Mouse (Mus musculus) heart, adult 2 months (tissue): ENCODE results near the gene Abcc5. TPM values are rescaled to one million over a fixed set of nuclear protein-coding genes. Genes with fewer than 3 reads are reported as not detected.

Source experiments
- DNase-seq, 2 experiments: peaks; one replicate each; pipeline ENCODE4 v3.0.0; 2021
- H3K27ac ChIP-seq: fragments of 200-600 bp; 2 replicates; pipeline ENCODE4 v1.8.1; 2022
- H3K27me3 ChIP-seq: fragments of 200-500 bp; 2 replicates; pipeline ENCODE4 v1.6.1; 2012; ENCODE audit warnings: mild to moderate bottlenecking, low read length, inconsistent platforms, mixed read lengths; ENCODE audit not compliant: control insufficient read depth, insufficient read depth
- H3K36me3 ChIP-seq: fragments of 200-500 bp; 2 replicates; pipeline ENCODE4 v1.6.1; 2012; ENCODE audit warnings: low read length, inconsistent platforms; ENCODE audit not compliant: control insufficient read depth, insufficient read depth
- H3K4me1 ChIP-seq: fragments of 200-500 bp; 2 replicates; pipeline ENCODE4 v1.6.1; 2011; ENCODE audit warnings: low read length; ENCODE audit not compliant: control insufficient read depth, insufficient read depth
- H3K4me3 ChIP-seq: fragments of 200-600 bp; 2 replicates; pipeline ENCODE4 v1.8.1; 2022
- H3K79me2 ChIP-seq: fragments of 200-500 bp; replicated peaks from 2 replicates; pipeline ENCODE4 v1.6.1; 2012; ENCODE audit warnings: mild to moderate bottlenecking, inconsistent platforms, low read length, moderate library complexity, mixed read lengths; ENCODE audit not compliant: control insufficient read depth, insufficient read depth
- H3K9ac ChIP-seq: fragments of 200-500 bp; 2 replicates; pipeline ENCODE4 v1.6.1; 2012; ENCODE audit warnings: low read depth, mild to moderate bottlenecking, control low read depth, inconsistent platforms, low read length, mixed read lengths
- CTCF ChIP-seq: fragments of 200-600 bp; IDR thresholded peaks from 2 replicates; pipeline ENCODE4 v1.8.1; 2022; ENCODE audit warnings: antibody characterized with exemption, mild to moderate bottlenecking, moderate library complexity
- EP300 ChIP-seq: fragments of 200-500 bp; IDR thresholded peaks from 2 replicates; pipeline ENCODE4 v1.6.1; 2011; ENCODE audit warnings: low read depth, low read length, control low read depth; ENCODE audit not compliant: insufficient read depth
- POLR2A ChIP-seq: fragments of 200-500 bp; IDR thresholded peaks from 2 replicates; pipeline ENCODE4 v1.6.1; 2011; ENCODE audit warnings: mild to moderate bottlenecking, low read depth, low read length, control low read depth; ENCODE audit not compliant: insufficient read depth
- WGBS: fragments of 180-500 bp; shearing (Covaris S2); methylation state at CpG from one replicate; pipeline ENCODE4 v1.1.7; 2018; 5-methylcytosine and 5-hydroxymethylcytosine counted together
- intact Hi-C: fragments of 180-260 bp; cut with DNase I; formaldehyde crosslinking; loops from one replicate; pipeline ENCODE4 v1.15.1; 2025
- polyA plus RNA-seq: library from polyadenylated mRNA; depleted of rRNA; stranded (reverse); fragments of >200 nt; gene quantifications from 2 replicates; pipeline ENCODE4 v1.2.3, GENCODE M21; 2012
- total RNA-seq, 2 experiments: library from RNA; stranded (reverse); gene quantifications; 2 replicates each; pipeline ENCODE4 v1.2.3; 2021

The Abcc5 gene
- total and polyA plus RNA-seq, 3 experiments, result 22.6 to 61.4 (median 25.6) TPM

- H3K9ac ChIP-seq, result no peak overlapping the region
- H3K4me1 ChIP-seq, result no peaks in the 10 kb centered on the region
- no peaks in the 10 kb centered on the region for H3K79me2 ChIP-seq
- 84% methylated on average over 3 of the region's 3 CpGs for WGBS
- no peaks in the 10 kb centered on the region for H3K36me3 ChIP-seq
- no peak for DNase-seq
- intact Hi-C loops, result no loop called here
- no peaks in the 10 kb centered on the region for H3K27me3 ChIP-seq
- no peak overlapping the region for H3K4me3 ChIP-seq
- TF ChIP-seq EP300, result no peak
- no peak for TF ChIP-seq CTCF
- TF ChIP-seq POLR2A, result no peak
- no peak overlapping the region for H3K27ac ChIP-seq
Observed at GRCm38 (mm10) chr16:20391753-20392152, 34.4 kb downstream of the Abcc5 start.

GRCm38 (mm10) chr16:20390233-20390632 lies 36.0 kb downstream of the Abcc5 start:
- Histone ChIP-seq H3K4me3 (no peak overlapping the region), H3K79me2 (no peaks in the 10 kb centered on the region), H3K27ac (no peak overlapping the region), H3K4me1 (no peaks in the 10 kb centered on the region), H3K27me3 (no peaks in the 10 kb centered on the region), H3K36me3 (no peaks in the 10 kb centered on the region), H3K9ac (no peak overlapping the region)
- intact Hi-C loops, result no loop called here
- no peak for DNase-seq
- TF ChIP-seq EP300 (no peak), POLR2A (no peak), CTCF (no peak)
- 74% methylated on average over 6 of the region's 6 CpGs for WGBS

GRCm38 (mm10) chr16:20381031-20381430 lies 45.2 kb downstream of the Abcc5 start:
- no peaks in the 10 kb centered on the region for H3K36me3 ChIP-seq
- TF ChIP-seq CTCF, result no peak
- TF ChIP-seq POLR2A, result no peak
- TF ChIP-seq EP300, result no peak
- 45% methylated on average over 5 of the region's 5 CpGs for WGBS
- no peak for DNase-seq
- H3K27me3 ChIP-seq, result no peaks in the 10 kb centered on the region
- intact Hi-C loops, result no loop called here
- H3K79me2 ChIP-seq, result no peaks in the 10 kb centered on the region
- no peak overlapping the region for H3K27ac ChIP-seq
- H3K9ac ChIP-seq, result no peak overlapping the region
- H3K4me3 ChIP-seq, result no peak overlapping the region
- no peaks in the 10 kb centered on the region for H3K4me1 ChIP-seq

- no peaks in the 10 kb centered on the region; the same call in 1 of the 2 replicates for H3K36me3 ChIP-seq
- 83% methylated on average over 5 of the region's 5 CpGs for whole genome bisulfite sequencing
Observed at GRCm38 (mm10) chr16:20375341-20375740, 50.9 kb downstream of the Abcc5 start.

GRCm38 (mm10) chr16:20371731-20372130 lies 54.5 kb downstream of the Abcc5 start:
- DNase-seq, result no peak
- intact Hi-C loops, result no loop called here
- H3K79me2 ChIP-seq, result no peaks in the 10 kb centered on the region
- no peaks in the 10 kb centered on the region for H3K27me3 ChIP-seq
- TF ChIP-seq CTCF, result no peak
- no peak for TF ChIP-seq POLR2A
- no peak for TF ChIP-seq EP300
- no peaks in the 10 kb centered on the region; the same call in 1 of the 2 replicates for H3K36me3 ChIP-seq
- no peak overlapping the region for H3K27ac ChIP-seq
- H3K4me3 ChIP-seq, result no peak overlapping the region
- WGBS, result 53% methylated on average over 4 of the region's 4 CpGs
- no peak overlapping the region for H3K9ac ChIP-seq
- H3K4me1 ChIP-seq, result no peaks in the 10 kb centered on the region

More at GRCm38 (mm10) chr16:20375341-20375740, 50.9 kb downstream of the Abcc5 start:
- no peak for DNase-seq
- intact Hi-C loops, result no loop called here
- Histone ChIP-seq H3K9ac (no peak overlapping the region), H3K4me1 (no peaks in the 10 kb centered on the region), H3K27me3 (no peaks in the 10 kb centered on the region), H3K79me2 (no peaks in the 10 kb centered on the region), H3K27ac (no peak overlapping the region), H3K4me3 (no peak overlapping the region)
- no peak for TF ChIP-seq EP300
- TF ChIP-seq POLR2A, result no peak
- no peak for TF ChIP-seq CTCF

- WGBS, result 81% methylated on average over 9 of the region's 9 CpGs
- intact Hi-C loops, result no loop called here
- no peaks in the 10 kb centered on the region for H3K36me3 ChIP-seq
Observed at GRCm38 (mm10) chr16:20368221-20368620, 58.0 kb downstream of the Abcc5 start.

More at GRCm38 (mm10) chr16:20368221-20368620, 58.0 kb downstream of the Abcc5 start:
- H3K27me3 ChIP-seq, result no peaks in the 10 kb centered on the region
- H3K4me1 ChIP-seq, result no peaks in the 10 kb centered on the region
- no peak overlapping the region for H3K27ac ChIP-seq
- no peaks in the 10 kb centered on the region for H3K79me2 ChIP-seq
- TF ChIP-seq POLR2A (no peak), CTCF (no peak), EP300 (no peak)
- no peak overlapping the region for H3K4me3 ChIP-seq
- no peak overlapping the region for H3K9ac ChIP-seq
- DNase-seq, result no peak
